ENCODE assay signal across 24 mouse cellular contexts in genomic region chr9:98976081-98976480, GRCm38 (mm10). TPM values are rescaled to one million over a fixed set of nuclear protein-coding genes. Genes with fewer than 3 reads are reported as not detected.
"Had no signal": no experiment of that assay in that cellular context is flagged by ENCODE, and none has a peak within 500 bp of the region (broad histone marks: within the 10 kb centered on the region; RNA-seq: fewer than 3 reads in every experiment).

No protein-coding gene starts in this region.

- H3K4me3 ChIP-seq: midbrain, embryonic 10.5 days; midbrain, embryonic 13.5 days; myocyte; neural tube, embryonic 13.5 days; neural tube, embryonic 15.5 days had no signal

- H3K9ac ChIP-seq: lung, embryonic 14.5 days; midbrain, embryonic 13.5 days; neural tube, embryonic 13.5 days; neural tube, embryonic 15.5 days had no signal

- H3K9me3 ChIP-seq: midbrain, embryonic 10.5 days; midbrain, embryonic 13.5 days; neural tube, embryonic 13.5 days; neural tube, embryonic 15.5 days had no signal

- H3K27ac ChIP-seq: midbrain, embryonic 10.5 days; midbrain, embryonic 13.5 days; neural tube, embryonic 13.5 days; neural tube, embryonic 15.5 days had no signal

- DNase-seq: lung, adult 18-20 months; lung, postnatal 10 days; lung, postnatal 4 days; right cerebral cortex, adult 18-20 months; right cerebral cortex, postnatal 25 days; right cerebral cortex, postnatal 4 days; spleen, adult 18-20 months; thymus, adult 18-20 months; thymus, postnatal 14 days; thymus, postnatal 36 days had no signal

- H3K4me2 ChIP-seq: lung, embryonic 14.5 days; midbrain, embryonic 13.5 days; neural tube, embryonic 13.5 days; neural tube, embryonic 15.5 days had no signal

- ATAC-seq: midbrain, embryonic 13.5 days; midbrain, embryonic 16.5 days had no signal

- H3K36me3 ChIP-seq: midbrain, embryonic 10.5 days; midbrain, embryonic 13.5 days; neural tube, embryonic 13.5 days; neural tube, embryonic 15.5 days had no signal

RNA-seq across cellular contexts. Expression of gene Foxl2, which starts 21.0 kb away (rescaled TPM):
- polyA plus RNA-seq: liver, embryonic 16.5 days; lung, embryonic 14.5 days; lung, embryonic 16.5 days; small intestine, adult 2 months; stomach, embryonic 14.5 days; stomach, embryonic 16.5 days; thymus, postnatal 0 days had no signal

RNA-seq across cellular contexts. Expression of gene Gm1123, which starts 59.4 kb away (rescaled TPM):
- polyA plus RNA-seq: lung, embryonic 14.5 days; lung, embryonic 16.5 days; midbrain, embryonic 10.5 days; myocyte; neural tube, embryonic 11.5 days; neural tube, embryonic 15.5 days; thymus, postnatal 0 days had no signal
